Mouse (Mus musculus) cortical plate, adult 2 months (tissue): ENCODE measurements around the gene Adamtsl2. TPM values are rescaled to one million over a fixed set of nuclear protein-coding genes. Genes with fewer than 3 reads are reported as not detected.

ENCODE experiments used
- H3K27ac ChIP-seq: fragments of 200-500 bp; 2 replicates; pipeline ENCODE4 v1.5.1; 2012; ENCODE audit warnings: low read length, control low read depth, inconsistent platforms; ENCODE audit not compliant: insufficient read depth
- H3K4me1 ChIP-seq: fragments of 200-500 bp; 2 replicates; pipeline ENCODE4 v1.6.1; 2011; ENCODE audit warnings: low read length; ENCODE audit not compliant: control insufficient read depth, insufficient read depth
- H3K4me3 ChIP-seq: fragments of 200-500 bp; 2 replicates; pipeline ENCODE4 v1.5.1; 2011; ENCODE audit warnings: mild to moderate bottlenecking, low read length, control low read depth; ENCODE audit not compliant: insufficient read depth
- CTCF ChIP-seq: fragments of 200-500 bp; IDR thresholded peaks from 2 replicates; pipeline ENCODE4 v1.5.1; 2011; ENCODE audit warnings: mild to moderate bottlenecking, control low read depth, low read length; ENCODE audit not compliant: insufficient read depth; ENCODE audit errors: extremely low read depth
- POLR2A ChIP-seq: fragments of 200-500 bp; IDR thresholded peaks from 2 replicates; pipeline ENCODE4 v1.6.1; 2011; ENCODE audit warnings: mild to moderate bottlenecking, low read length, control low read depth; ENCODE audit not compliant: insufficient read depth; ENCODE audit errors: extremely low read depth
- polyA plus RNA-seq: library from polyadenylated mRNA; depleted of rRNA; stranded (reverse); fragments of >200 nt; gene quantifications from 2 replicates; pipeline ENCODE4 v1.2.3, GENCODE M21; 2012

Adamtsl2 gene
- polyA plus RNA-seq, 1 experiment: 32.0 TPM

DNA sequence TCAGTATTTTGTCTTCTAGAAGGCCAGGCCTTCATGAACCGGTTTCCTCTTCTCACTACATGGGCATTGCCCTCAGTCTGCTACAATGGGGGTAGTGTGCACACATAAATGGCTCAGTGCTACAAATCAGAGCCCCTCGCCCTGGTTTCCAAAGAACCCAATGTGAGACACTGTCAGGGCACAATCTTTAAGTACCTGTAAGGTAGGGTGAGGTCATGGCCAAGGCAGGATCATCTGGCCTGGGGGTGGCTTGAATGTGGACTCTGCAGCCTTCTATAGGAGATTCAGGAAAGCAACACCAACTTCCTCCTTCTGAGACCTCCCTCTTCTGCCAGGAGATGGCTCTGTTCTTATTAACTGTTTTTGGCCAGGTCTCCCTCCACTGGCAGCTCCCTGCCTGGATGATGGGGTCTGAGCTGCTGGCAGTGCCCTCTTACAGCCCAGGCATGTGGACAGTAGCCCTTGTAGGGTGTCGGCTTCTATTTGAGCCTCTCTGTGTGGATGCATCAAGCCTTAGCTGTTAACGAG, 7.4 kb downstream of the Adamtsl2 start:
- Histone ChIP-seq H3K4me1 (peaks cover 3% of the 10 kb centered on the region; the same call in 1 of the 2 replicates), H3K4me3 (no peak overlapping the region), H3K27ac (no peak overlapping the region)
- TF ChIP-seq POLR2A: no peak
- TF ChIP-seq CTCF: no peak

DNA sequence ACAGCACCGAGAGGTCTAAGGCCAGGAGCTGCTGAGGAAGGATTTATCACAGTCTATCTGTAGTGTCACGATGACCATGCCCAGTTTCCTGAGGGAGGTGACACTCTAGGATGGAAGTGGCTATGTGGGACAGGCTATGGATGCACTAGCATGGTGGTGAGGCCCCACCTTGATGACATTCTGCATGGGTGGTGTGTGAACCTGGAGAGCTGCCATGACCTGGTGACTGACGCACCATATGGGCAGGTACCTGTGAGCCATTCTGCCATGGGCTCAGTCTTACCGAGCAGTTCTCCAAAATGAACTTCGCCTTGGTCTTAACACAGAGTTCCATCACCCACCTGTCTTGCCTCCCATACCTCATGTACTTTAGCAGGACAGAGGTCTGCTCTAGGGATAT, 8.4 kb downstream of the Adamtsl2 start:
- TF ChIP-seq CTCF (no peak), POLR2A (no peak)
- H3K4me3 ChIP-seq: no peak overlapping the region
- peaks cover 3% of the 10 kb centered on the region; the same call in 1 of the 2 replicates for H3K4me1 ChIP-seq
- no peak overlapping the region for H3K27ac ChIP-seq

DNA sequence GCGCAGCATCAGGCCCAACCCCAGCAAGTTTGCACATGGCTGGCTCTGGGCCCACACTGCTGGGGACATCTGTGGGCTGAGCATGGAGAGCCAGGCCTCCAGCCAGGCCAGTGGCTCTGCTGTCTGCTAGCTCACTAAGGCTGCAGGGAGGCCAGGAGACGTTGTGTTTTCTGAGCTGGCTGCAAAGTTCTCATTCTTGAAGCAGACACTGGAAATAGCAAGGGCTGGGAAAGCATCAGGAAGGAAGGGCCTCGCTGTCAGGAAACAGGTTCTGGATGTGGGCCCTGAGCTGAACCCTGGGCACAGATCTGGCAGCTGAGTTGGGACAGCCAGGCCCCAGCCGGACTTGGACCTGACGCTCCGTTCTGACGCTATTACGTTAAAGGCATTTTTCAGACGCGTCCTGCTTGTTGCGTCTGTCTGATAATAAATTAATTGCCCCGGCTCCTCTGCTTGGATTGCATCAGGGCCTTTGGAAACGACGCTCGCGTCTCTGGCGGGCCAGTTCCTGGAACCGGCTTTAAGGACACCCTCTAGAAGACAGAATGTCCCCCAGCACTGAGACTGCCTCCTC, 9.0 kb downstream of the Adamtsl2 start:
- no peak overlapping the region for H3K4me3 ChIP-seq
- peaks cover 3% of the 10 kb centered on the region; the same call in 1 of the 2 replicates for H3K4me1 ChIP-seq
- TF ChIP-seq CTCF: no peak
- TF ChIP-seq POLR2A: no peak
- H3K27ac ChIP-seq: no peak overlapping the region

DNA sequence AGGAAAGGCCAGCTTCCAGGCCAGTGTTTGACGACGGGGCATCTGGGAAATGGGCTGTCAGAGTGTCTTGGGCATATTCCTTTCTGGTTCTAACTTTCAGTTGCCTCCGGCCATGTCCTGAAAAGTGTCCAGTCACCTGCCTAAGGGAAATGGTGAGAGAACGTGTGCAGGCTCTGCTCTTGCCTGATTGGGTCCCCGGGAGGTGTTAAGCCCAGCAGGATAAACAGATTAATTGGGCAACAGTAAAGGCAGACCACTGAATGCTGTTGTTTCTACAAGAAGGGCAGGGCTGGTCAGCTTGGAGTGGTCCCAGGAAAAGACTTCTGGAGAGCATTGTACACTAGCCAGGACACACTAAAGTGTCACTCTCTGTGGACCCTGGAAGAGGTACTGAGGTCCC, 9.5 kb downstream of the Adamtsl2 start:
- H3K4me3 ChIP-seq: no peak overlapping the region
- peaks cover 3% of the 10 kb centered on the region; the same call in 1 of the 2 replicates for H3K4me1 ChIP-seq
- TF ChIP-seq POLR2A (no peak), CTCF (no peak)
- no peak overlapping the region for H3K27ac ChIP-seq

DNA sequence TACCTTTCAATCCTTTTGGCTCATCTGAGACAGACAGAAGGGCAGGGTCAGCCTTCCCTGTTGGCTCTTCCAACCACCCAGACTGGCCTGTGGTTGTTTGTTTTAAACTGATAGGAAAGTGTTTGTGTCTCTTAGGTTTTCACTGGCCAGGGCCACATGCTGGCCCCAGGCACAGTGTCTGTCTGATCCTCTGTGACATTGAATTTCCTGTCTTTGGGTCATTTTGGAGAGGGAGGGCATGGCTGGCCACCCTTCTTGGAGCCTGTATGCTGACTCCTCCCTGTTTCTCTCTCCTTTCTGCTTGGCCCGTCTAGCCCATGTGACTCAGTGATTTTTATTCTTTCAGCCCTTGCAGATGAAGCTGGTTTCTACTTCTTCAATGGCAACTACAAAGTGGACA, 10.1 kb downstream of the Adamtsl2 start:
- TF ChIP-seq POLR2A: no peak
- no peak for TF ChIP-seq CTCF
- H3K4me1 ChIP-seq: peaks cover 3% of the 10 kb centered on the region; the same call in 1 of the 2 replicates

DNA sequence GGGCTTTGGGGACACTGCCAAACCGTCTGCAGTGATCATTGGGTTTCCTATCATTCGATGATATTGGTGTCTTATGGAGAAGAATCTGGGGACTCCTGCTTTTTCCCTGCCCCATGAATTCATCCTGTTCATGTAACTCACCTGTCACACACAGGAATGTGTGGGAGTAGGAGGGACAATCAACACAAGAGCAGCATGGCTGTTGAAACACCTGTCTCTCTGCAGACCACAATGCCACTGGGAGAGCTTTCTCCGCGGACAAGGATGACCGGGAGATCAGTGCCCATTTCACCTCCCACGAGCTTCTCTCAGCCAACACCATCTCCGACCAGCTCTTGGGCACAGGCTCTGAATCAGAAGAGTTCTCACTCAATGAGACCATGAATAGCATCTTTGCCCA, 16.0 kb downstream of the Adamtsl2 start:
- no peak for TF ChIP-seq POLR2A
- no peak for TF ChIP-seq CTCF
- H3K4me3 ChIP-seq: no peak overlapping the region
- no peak overlapping the region for H3K27ac ChIP-seq
- peaks cover 12% of the 10 kb centered on the region for H3K4me1 ChIP-seq

More for the DNA sequence above, 10.1 kb downstream of the Adamtsl2 start:
- no peak overlapping the region for H3K27ac ChIP-seq
- H3K4me3 ChIP-seq: no peak overlapping the region

DNA sequence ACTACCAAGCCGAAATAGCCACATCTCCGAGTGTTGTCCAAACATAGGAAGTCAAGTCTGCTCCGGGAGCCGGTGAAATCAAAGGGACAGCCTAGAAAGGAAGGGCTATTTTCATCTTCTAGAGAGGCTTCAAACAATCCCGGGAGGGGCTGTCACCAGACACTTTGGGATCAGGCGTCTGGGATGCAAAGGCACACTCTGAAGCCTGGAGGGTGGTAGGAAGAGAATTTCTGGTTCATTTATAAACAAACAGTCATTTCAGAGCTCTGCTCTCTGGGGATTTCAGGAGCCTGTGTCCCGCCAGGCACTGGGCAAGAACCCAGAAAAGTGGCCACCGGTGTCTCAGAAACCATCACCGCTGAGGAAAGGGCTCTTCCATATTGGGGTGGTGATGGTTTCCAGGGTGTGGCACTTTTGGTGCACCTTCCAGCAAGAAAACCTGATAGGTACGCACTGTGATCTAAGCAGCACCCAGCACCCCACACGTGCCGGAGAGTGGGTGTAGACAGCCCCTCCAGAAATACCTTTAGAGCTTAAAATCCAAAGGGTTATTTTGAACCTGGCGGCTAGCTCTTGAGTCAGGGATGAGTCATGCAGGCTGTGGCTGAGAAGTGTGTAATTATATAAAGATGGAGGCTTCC, 17.3 kb downstream of the Adamtsl2 start:
- no peak overlapping the region for H3K4me3 ChIP-seq
- H3K27ac ChIP-seq: peak overlapping the region; percentile 79
- H3K4me1 ChIP-seq: peaks cover 12% of the 10 kb centered on the region
- TF ChIP-seq CTCF: no peak
- TF ChIP-seq POLR2A: no peak

DNA sequence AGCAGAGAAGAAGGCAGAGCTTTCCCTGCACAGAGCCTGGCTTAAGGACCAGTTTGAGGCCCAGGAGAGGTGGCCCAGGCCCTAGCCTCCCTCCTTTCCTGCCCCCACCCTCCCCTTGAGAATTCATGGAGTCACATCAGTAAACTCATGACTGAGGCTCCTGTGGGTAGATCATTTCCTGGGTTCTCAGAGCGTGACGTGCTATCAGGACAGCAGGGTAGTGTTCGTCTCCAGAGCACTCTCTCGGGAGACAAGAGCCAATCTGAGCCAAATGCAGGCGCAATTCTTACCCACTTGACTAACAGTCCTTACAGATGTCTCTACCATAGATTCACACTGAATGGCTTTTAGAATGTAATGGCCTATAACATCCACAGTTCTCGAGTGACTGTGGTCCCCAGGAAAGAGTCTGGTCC, 18.1 kb downstream of the Adamtsl2 start:
- Histone ChIP-seq H3K4me3 (no peak overlapping the region), H3K4me1 (peaks cover 13% of the 10 kb centered on the region), H3K27ac (peak overlapping the region; percentile 79)
- TF ChIP-seq CTCF (no peak), POLR2A (no peak)

DNA sequence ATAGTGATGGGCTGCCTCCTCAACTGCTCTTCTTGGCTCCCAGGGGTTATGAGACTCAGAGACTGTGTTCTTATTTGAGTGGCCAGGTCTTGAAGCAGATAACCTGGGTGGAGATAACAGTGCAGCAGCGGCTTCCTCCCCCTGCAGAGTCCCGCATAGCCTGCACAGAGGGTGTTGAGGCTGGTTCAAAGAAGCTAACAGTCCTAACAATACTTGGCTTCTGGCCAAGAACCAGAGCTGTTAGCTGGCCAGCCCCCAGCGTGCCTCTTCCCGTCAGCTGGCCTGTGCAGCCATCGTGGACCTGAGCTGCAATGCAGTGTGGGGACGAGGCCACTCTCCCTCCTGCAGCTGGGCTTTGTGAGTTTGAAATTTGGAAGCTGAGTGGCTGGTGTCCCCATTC, 18.6 kb downstream of the Adamtsl2 start:
- TF ChIP-seq POLR2A: no peak
- TF ChIP-seq CTCF: no peak
- Histone ChIP-seq H3K27ac (peak overlapping the region; percentile 79; the same call in 1 of the 2 replicates), H3K4me1 (peaks cover 17% of the 10 kb centered on the region), H3K4me3 (no peak overlapping the region)

DNA sequence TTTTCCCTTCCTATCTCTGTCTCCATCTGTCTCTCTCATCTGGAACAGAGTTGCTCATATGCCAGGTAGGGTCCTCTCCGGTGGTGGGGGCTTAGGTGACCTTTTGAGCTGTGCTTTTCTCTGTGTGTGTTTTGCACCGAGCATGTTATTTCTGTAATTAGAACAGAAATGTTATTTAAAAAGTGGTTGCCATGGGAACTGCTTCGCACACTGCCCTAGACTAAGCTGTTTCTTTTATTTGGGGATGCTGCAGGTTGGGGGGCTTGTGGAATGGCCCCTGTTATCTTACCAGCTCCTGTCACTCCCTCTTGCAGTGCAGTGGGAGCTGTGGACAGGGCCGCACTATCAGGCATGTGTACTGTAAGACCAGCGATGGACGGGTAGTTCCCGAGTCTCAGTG, 24.4 kb downstream of the Adamtsl2 start:
- Histone ChIP-seq H3K27ac (peak overlapping the region; percentile 54), H3K4me3 (no peak overlapping the region), H3K4me1 (peaks cover 16% of the 10 kb centered on the region)
- TF ChIP-seq POLR2A (no peak), CTCF (no peak)
